Mouse (Mus musculus) lung, postnatal 0 days (tissue): ENCODE measurements at regions not wholly inside any gene's neighbourhood (a gene's known extent, or its start where the extent isn't known, plus 50 kb on each side); places are given as distances from the start of the nearest gene placed in this dataset.

Source experiments
- ATAC-seq: fragments of 200-750 bp; cut with Nextera tagmentation; 2 replicates; pipeline ENCODE4 v1.8.0; 2017; ENCODE audit warnings: moderate library complexity
- DNase-seq: peaks from one replicate; pipeline ENCODE4 v3.0.0-alpha.2; 2016; ENCODE audit warnings: low spot score
- H3K27ac ChIP-seq: fragments of 300-500 bp; sonication (generic); 2 replicates; pipeline ENCODE4 v1.5.1; 2014; ENCODE audit warnings: antibody characterized with exemption, mild to moderate bottlenecking, low read length, mixed read lengths
- H3K27me3 ChIP-seq: fragments of 300-500 bp; sonication (generic); replicated peaks from 2 replicates; pipeline ENCODE4 v1.6.1; 2014; ENCODE audit warnings: low read length, mixed read lengths; ENCODE audit not compliant: insufficient read depth
- H3K36me3 ChIP-seq: fragments of 300-500 bp; sonication (generic); 2 replicates; pipeline ENCODE4 v1.6.1; 2014; ENCODE audit warnings: low read length, mixed read lengths; ENCODE audit not compliant: insufficient read depth
- H3K4me1 ChIP-seq: fragments of 300-500 bp; sonication (generic); 2 replicates; pipeline ENCODE4 v1.6.1; 2014; ENCODE audit warnings: antibody characterized with exemption, low read depth, low read length, mixed read lengths; ENCODE audit not compliant: insufficient read depth
- H3K4me2 ChIP-seq: fragments of 300-500 bp; sonication (generic); replicated peaks from 2 replicates; pipeline ENCODE4 v1.6.1; 2014; ENCODE audit warnings: low read depth, mild to moderate bottlenecking, low read length, moderate library complexity, mixed read lengths
- H3K4me3 ChIP-seq: fragments of 300-500 bp; sonication (generic); 2 replicates; pipeline ENCODE4 v1.5.1; 2014; ENCODE audit warnings: low read depth, low read length
- H3K9ac ChIP-seq: fragments of 300-500 bp; sonication (generic); replicated peaks from 2 replicates; pipeline ENCODE4 v1.6.1; 2014; ENCODE audit warnings: low read depth, mild to moderate bottlenecking
- H3K9me3 ChIP-seq: fragments of 300-500 bp; sonication (generic); 2 replicates; pipeline ENCODE4 v1.6.1; 2016; ENCODE audit warnings: low read length, mixed read lengths
- CTCF ChIP-seq: IDR thresholded peaks from 2 replicates; pipeline ENCODE4 v1.5.1; 2016; ENCODE audit warnings: antibody characterized with exemption, mild to moderate bottlenecking
- EP300 ChIP-seq: IDR thresholded peaks from 2 replicates; pipeline ENCODE4 v1.6.1; 2016; ENCODE audit warnings: antibody characterized with exemption, mild to moderate bottlenecking, control low read depth
- WGBS: fragments of 180-500 bp; shearing (Covaris S2); extraction: QIAGEN DNeasy Blood & Tissue Kit; methylation state at CpG from one replicate; pipeline ENCODE4 v1.1.7; 2014; 5-methylcytosine and 5-hydroxymethylcytosine counted together

- Histone ChIP-seq H3K36me3 (no peaks in the 10 kb centered on the region), H3K4me3 (no peak overlapping the region)
These were observed 119.5 kb upstream of the Dph6 start for GRCm38 (mm10) chr2:114774278-114774677.

GRCm38 (mm10) chr2:114775532-114775931, 120.8 kb upstream of the Dph6 start:
- no peak for ATAC-seq
- Histone ChIP-seq H3K4me1 (no peaks in the 10 kb centered on the region), H3K36me3 (no peaks in the 10 kb centered on the region), H3K9me3 (no peaks in the 10 kb centered on the region), H3K9ac (no peak overlapping the region), H3K4me2 (no peak overlapping the region), H3K27ac (no peak overlapping the region), H3K27me3 (no peaks in the 10 kb centered on the region), H3K4me3 (no peak overlapping the region)
- no peak for DNase-seq
- WGBS: 29% methylated on average over 2 of the region's 2 CpGs
- TF ChIP-seq CTCF (no peak), EP300 (no peak)

More at GRCm38 (mm10) chr2:114774278-114774677, 119.5 kb upstream of the Dph6 start:
- ATAC-seq (no peak), DNase-seq (no peak)
- Histone ChIP-seq H3K27ac (no peak overlapping the region), H3K9me3 (no peaks in the 10 kb centered on the region), H3K4me1 (no peaks in the 10 kb centered on the region), H3K4me2 (no peak overlapping the region), H3K9ac (no peak overlapping the region), H3K27me3 (no peaks in the 10 kb centered on the region)
- no peak for TF ChIP-seq CTCF
- TF ChIP-seq EP300: no peak
- WGBS: 92% methylated on average over 3 of the region's 3 CpGs

- no peaks in the 10 kb centered on the region for H3K4me1 ChIP-seq
- no peaks in the 10 kb centered on the region for H3K36me3 ChIP-seq
- DNase-seq (no peak), ATAC-seq (no peak)
- TF ChIP-seq CTCF: no peak
- TF ChIP-seq EP300: no peak
- no peak overlapping the region for H3K27ac ChIP-seq
- H3K9me3 ChIP-seq: no peaks in the 10 kb centered on the region
- H3K4me2 ChIP-seq: no peak overlapping the region
- no peak overlapping the region for H3K4me3 ChIP-seq
- 28% methylated on average over 2 of the region's 2 CpGs for WGBS
- H3K9ac ChIP-seq: no peak overlapping the region
- H3K27me3 ChIP-seq: no peaks in the 10 kb centered on the region
These were observed 121.4 kb upstream of the Dph6 start for GRCm38 (mm10) chr2:114776176-114776575.

GRCm38 (mm10) chr2:114782450-114782849, 127.7 kb upstream of the Dph6 start:
- H3K9me3 ChIP-seq: no peaks in the 10 kb centered on the region
- DNase-seq (peak; percentile 68), ATAC-seq (peak; percentile 84)
- no peaks in the 10 kb centered on the region for H3K27me3 ChIP-seq
- WGBS: 49% methylated on average over 6 of the region's 6 CpGs
- TF ChIP-seq EP300 (peak; percentile 97), CTCF (no peak)
- H3K36me3 ChIP-seq: no peaks in the 10 kb centered on the region
- no peak overlapping the region; the same call in 1 of the 2 replicates for H3K27ac ChIP-seq
- no peak overlapping the region for H3K9ac ChIP-seq
- no peak overlapping the region for H3K4me3 ChIP-seq
- H3K4me1 ChIP-seq: no peaks in the 10 kb centered on the region
- H3K4me2 ChIP-seq: no peak overlapping the region

- Histone ChIP-seq H3K27me3 (no peaks in the 10 kb centered on the region), H3K36me3 (no peaks in the 10 kb centered on the region), H3K4me1 (no peaks in the 10 kb centered on the region), H3K9me3 (no peaks in the 10 kb centered on the region), H3K9ac (no peak overlapping the region), H3K4me2 (no peak overlapping the region), H3K4me3 (no peak overlapping the region), H3K27ac (no peak overlapping the region)
- ATAC-seq (no peak), DNase-seq (no peak)
- TF ChIP-seq CTCF (no peak), EP300 (no peak)
These were observed 129.4 kb upstream of the Dph6 start for GRCm38 (mm10) chr2:114784191-114784590.

- ATAC-seq (no peak), DNase-seq (no peak)
- 87% methylated on average over 3 of the region's 3 CpGs for WGBS
- H3K27me3 ChIP-seq: no peaks in the 10 kb centered on the region
- H3K36me3 ChIP-seq: no peaks in the 10 kb centered on the region
- no peaks in the 10 kb centered on the region for H3K4me1 ChIP-seq
- TF ChIP-seq CTCF (no peak), EP300 (no peak)
- no peak overlapping the region for H3K4me2 ChIP-seq
- no peak overlapping the region for H3K27ac ChIP-seq
- no peak overlapping the region for H3K4me3 ChIP-seq
- no peaks in the 10 kb centered on the region for H3K9me3 ChIP-seq
- no peak overlapping the region for H3K9ac ChIP-seq
These were observed 133.5 kb upstream of the Dph6 start for GRCm38 (mm10) chr2:114788251-114788650.

GRCm38 (mm10) chr2:114796630-114797290, 142.0 kb upstream of the Dph6 start:
- no peak overlapping the region for H3K27ac ChIP-seq
- H3K4me1 ChIP-seq: no peaks in the 10 kb centered on the region
- ATAC-seq (no peak), DNase-seq (no peak)
- H3K36me3 ChIP-seq: no peaks in the 10 kb centered on the region
- no peak for TF ChIP-seq CTCF
- TF ChIP-seq EP300: no peak
- H3K4me2 ChIP-seq: no peak overlapping the region
- H3K9me3 ChIP-seq: no peaks in the 10 kb centered on the region
- no peak overlapping the region for H3K9ac ChIP-seq
- 88% methylated on average over 6 of the region's 6 CpGs for WGBS
- H3K4me3 ChIP-seq: no peak overlapping the region
- no peaks in the 10 kb centered on the region for H3K27me3 ChIP-seq
